Mouse (Mus musculus): Measurements from ENCODE around the gene Clpp.
A peak's percentile ranks its signal among the peaks of the same experiment; 100 is the strongest.

Gene Clpp

DNA sequence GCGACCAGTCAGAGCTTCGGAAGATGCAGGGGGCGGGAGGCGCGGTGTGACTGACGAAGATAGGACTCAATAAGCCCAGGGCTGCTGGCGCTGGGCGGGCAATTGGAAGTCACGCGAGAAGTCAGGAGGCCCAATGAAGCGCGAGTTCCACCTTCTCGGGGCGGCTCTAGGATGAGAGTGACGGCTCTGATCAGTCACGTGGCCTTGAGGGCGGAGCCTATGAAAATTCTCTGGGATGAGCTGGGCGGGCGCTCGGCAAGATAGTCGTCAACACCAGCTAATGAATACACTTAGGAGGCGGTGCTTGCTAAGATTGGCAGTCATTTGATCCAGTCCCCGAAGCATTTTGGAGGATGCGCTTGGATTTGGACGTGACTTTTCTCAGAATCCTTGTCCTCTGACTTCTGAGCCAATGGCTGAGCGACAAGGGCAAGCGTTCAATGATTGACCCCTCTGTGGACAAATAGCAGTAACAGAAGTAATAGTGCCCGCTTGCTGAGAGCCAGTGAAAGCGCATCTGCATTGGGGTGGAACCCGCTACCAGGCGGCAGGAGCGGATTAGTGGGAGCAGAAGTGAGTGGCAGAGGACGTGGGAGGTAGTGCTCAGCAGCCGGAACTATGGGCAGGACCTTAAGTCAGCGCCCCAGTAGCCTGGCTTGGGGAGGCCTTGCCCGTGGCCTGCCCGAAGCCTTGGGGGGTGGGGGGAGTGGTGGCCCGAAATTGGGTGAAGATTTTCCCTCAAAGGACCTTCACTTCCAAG lies 41.7 kb downstream of the Clpp start:
- peak; percentile 100 for DNase-seq (ENCODE audit: low read depth, low spot score)
- Histone ChIP-seq H3K27me3 (ENCODE audit: control insufficient read depth, insufficient read depth, low read length, poor library complexity, severe bottlenecking) (no peaks in the 10 kb centered on the region), H3K36me3 (ENCODE audit: control insufficient read depth, insufficient read depth, low read length, poor library complexity, severe bottlenecking) (peaks cover under 1% of the 10 kb centered on the region; the same call in 1 of the 2 replicates)

DNA sequence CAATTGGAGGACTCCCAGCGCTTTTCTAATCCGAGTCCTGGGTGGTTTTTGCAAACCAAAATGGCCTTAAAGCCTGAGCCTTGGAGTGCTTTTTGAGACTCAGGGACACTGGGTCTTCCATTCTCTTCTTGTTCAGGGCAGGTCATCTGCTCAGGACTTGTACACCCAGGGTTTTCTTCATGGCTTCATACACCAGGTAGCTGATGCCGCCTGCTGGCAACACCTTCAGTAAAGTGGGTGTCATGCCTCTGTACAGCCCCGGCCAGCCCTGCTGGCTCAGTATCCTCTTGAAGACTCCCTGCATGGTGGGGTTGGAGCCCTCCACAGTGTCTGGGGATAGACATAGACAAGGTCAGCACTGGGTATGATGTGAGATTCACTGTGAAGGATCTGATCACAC lies 42.7 kb downstream of the Clpp start:
- H3K27me3 ChIP-seq (ENCODE audit: control insufficient read depth, insufficient read depth, low read length, poor library complexity, severe bottlenecking): no peaks in the 10 kb centered on the region
- H3K36me3 ChIP-seq (ENCODE audit: control insufficient read depth, insufficient read depth, low read length, poor library complexity, severe bottlenecking): no peaks in the 10 kb centered on the region
- DNase-seq (ENCODE audit: low read depth, low spot score): peak; percentile 18

DNA sequence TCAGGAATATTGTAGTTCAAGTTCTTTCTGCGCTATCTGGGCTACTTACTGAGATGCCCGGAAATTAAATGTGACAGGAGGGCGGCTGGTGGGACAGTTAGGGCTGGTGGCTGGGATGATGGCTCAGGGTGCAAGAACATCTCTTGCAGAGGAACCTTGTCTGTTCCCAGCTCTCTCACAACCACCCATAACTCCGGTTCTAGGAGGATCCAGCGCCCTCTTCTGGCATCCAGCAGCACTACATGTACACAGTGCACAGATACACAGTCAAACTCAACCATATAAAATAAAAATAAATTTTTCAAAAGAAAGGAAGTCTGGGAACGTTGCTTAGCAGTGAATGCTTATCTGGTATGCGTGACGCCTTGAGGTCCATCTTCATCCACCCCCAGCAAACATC lies 48.9 kb downstream of the Clpp start:
- DNase-seq (ENCODE audit: low read depth, low spot score): no peak
- Histone ChIP-seq H3K27me3 (ENCODE audit: control insufficient read depth, insufficient read depth, low read length, poor library complexity, severe bottlenecking) (no peaks in the 10 kb centered on the region), H3K36me3 (ENCODE audit: control insufficient read depth, insufficient read depth, low read length, poor library complexity, severe bottlenecking) (no peaks in the 10 kb centered on the region)

DNA sequence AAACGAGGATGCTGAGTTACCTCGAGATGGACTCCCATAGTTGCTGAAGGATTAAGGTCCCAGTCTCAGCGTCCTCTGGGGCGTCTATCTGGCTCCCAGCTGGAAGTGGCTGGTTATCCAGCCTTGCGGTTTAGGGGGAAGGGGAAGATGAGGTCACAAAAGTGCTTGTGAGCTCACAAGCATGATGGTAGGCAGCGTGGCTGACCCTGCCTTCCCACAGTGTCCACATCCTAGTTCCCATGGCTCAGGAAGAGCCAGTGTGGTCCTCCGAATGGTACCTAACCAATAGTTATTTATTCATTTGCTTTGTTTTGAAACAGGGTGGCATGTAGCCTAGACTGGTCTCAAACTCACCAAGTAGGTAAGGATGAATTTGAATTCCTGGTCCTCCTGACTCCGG lies 51.4 kb downstream of the Clpp start, which contains the start of gene Slc25a41:
Slc25a41 (minus strand) TSS at position 101 of the 400 bp plus-strand sequence.
- no peak for DNase-seq (ENCODE audit: low read depth, low spot score)
- Histone ChIP-seq H3K27me3 (ENCODE audit: control insufficient read depth, insufficient read depth, low read length, poor library complexity, severe bottlenecking) (no peaks in the 10 kb centered on the region), H3K36me3 (ENCODE audit: control insufficient read depth, insufficient read depth, low read length, poor library complexity, severe bottlenecking) (no peaks in the 10 kb centered on the region)

Measured in splenic B cell, adult 2 months (primary cell).